Mouse (Mus musculus) erythroblast, embryonic 14.5 days (primary cell): ENCODE results near the gene Cacna2d1.

ENCODE experiments used
- GATA1 ChIP-seq: IDR thresholded peaks from 2 replicates; pipeline ENCODE4 v1.6.1; 2012; ENCODE audit warnings: low read length, inconsistent platforms, mixed read lengths
- TAL1 ChIP-seq: IDR thresholded peaks from 3 replicates; pipeline ENCODE4 v1.6.1; 2012; ENCODE audit warnings: low read length, inconsistent platforms, mixed read lengths

- TF ChIP-seq GATA1 (no peak), TAL1 (no peak)
Observed at GRCm38 (mm10) chr5:15982573-15982972, 48.1 kb downstream of the Cacna2d1 start.
